Mouse (Mus musculus) embryonic facial prominence, embryonic 11.5 days (tissue): Measurements from ENCODE around the gene Tmem29. TPM values are rescaled to one million over a fixed set of nuclear protein-coding genes. Genes with fewer than 3 reads are reported as not detected.
"Not testable (repeated sequence)": the region's sequence is repeated elsewhere in the genome, so short reads cannot be mapped to it uniquely, and the experiment has no call there.

Experiments used
- ATAC-seq: fragments of 200-750 bp; cut with Nextera tagmentation; replicated peaks from 2 replicates; pipeline ENCODE4 v1.8.0; 2017; ENCODE audit warnings: low read depth; ENCODE audit not compliant: insufficient number of reproducible peaks, low FRiP score, low TSS enrichment
- DNase-seq: peaks from one replicate; pipeline ENCODE4 v3.0.0-alpha.2; 2015; ENCODE audit warnings: low spot score
- H3K27ac ChIP-seq: fragments of 300-500 bp; sonication (generic); replicated peaks from 2 replicates; pipeline ENCODE4 v1.5.1; 2014; ENCODE audit warnings: mild to moderate bottlenecking, low read depth, low read length, control low read depth
- H3K27me3 ChIP-seq: fragments of 300-500 bp; sonication (generic); 2 replicates; pipeline ENCODE4 v1.6.1; 2014; ENCODE audit warnings: mild to moderate bottlenecking, low read length, moderate library complexity, mixed read lengths; ENCODE audit not compliant: control insufficient read depth, insufficient read depth
- H3K36me3 ChIP-seq: fragments of 300-500 bp; sonication (generic); replicated peaks from 2 replicates; pipeline ENCODE4 v1.6.1; 2014; ENCODE audit warnings: low read depth, mild to moderate bottlenecking, low read length, moderate library complexity, mixed read lengths; ENCODE audit not compliant: control insufficient read depth, insufficient read depth
- H3K4me1 ChIP-seq: fragments of 300-500 bp; sonication (generic); 2 replicates; pipeline ENCODE4 v1.6.1; 2014; ENCODE audit warnings: low read length, mixed read lengths; ENCODE audit not compliant: control insufficient read depth, insufficient read depth
- H3K4me2 ChIP-seq: fragments of 300-500 bp; sonication (generic); 2 replicates; pipeline ENCODE4 v1.6.1; 2014; ENCODE audit warnings: low read depth, mild to moderate bottlenecking, control low read depth, low read length, moderate library complexity
- H3K4me3 ChIP-seq: fragments of 300-500 bp; sonication (generic); 2 replicates; pipeline ENCODE4 v1.5.1; 2014; ENCODE audit warnings: low read depth, low read length, control low read depth
- H3K9ac ChIP-seq: fragments of 300-500 bp; sonication (generic); replicated peaks from 2 replicates; pipeline ENCODE4 v1.6.1; 2014; ENCODE audit warnings: mild to moderate bottlenecking, control low read depth, low read length
- H3K9me3 ChIP-seq: fragments of 300-500 bp; sonication (generic); replicated peaks from 2 replicates; pipeline ENCODE4 v1.6.1; 2016; ENCODE audit warnings: mild to moderate bottlenecking, low read length, inconsistent platforms, mixed read lengths; ENCODE audit not compliant: control insufficient read depth
- WGBS: fragments of 180-500 bp; shearing (Covaris S2); extraction: QIAGEN DNeasy Blood & Tissue Kit; methylation state at CpG from one replicate; pipeline ENCODE4 v1.1.7; 2014; 5-methylcytosine and 5-hydroxymethylcytosine counted together
- polyA plus RNA-seq: library from polyadenylated mRNA; unstranded; fragments of >200 nt; fragmentation: Nextera tagmentation; extraction: Ambion mirVana; gene quantifications from 2 replicates; pipeline ENCODE4 v1.2.1, GENCODE M21; 2014

The Tmem29 gene
- polyA plus RNA-seq, 1 experiment from 2014 or later, result 48.5 TPM

- H3K9me3 ChIP-seq, H3K27ac ChIP-seq, H3K4me1 ChIP-seq, DNase-seq, H3K27me3 ChIP-seq, ATAC-seq, H3K4me3 ChIP-seq, H3K9ac ChIP-seq, H3K4me2 ChIP-seq, H3K36me3 ChIP-seq: not testable (repeated sequence)
- 80% methylated on average over 8 of the region's 8 CpGs for WGBS
Observed at GRCm38 (mm10) chrX:150466817-150467216, 7.9 kb upstream of the Tmem29 start.

- Histone ChIP-seq H3K9me3 (no peaks in the 10 kb centered on the region), H3K27ac (no peak overlapping the region), H3K4me3 (no peak overlapping the region), H3K4me2 (no peak overlapping the region), H3K27me3 (no peaks in the 10 kb centered on the region), H3K4me1 (no peaks in the 10 kb centered on the region), H3K36me3 (no peaks in the 10 kb centered on the region), H3K9ac (no peak overlapping the region)
- ATAC-seq (no peak), DNase-seq (no peak)
- WGBS, result 73% methylated on average over 2 of the region's 2 CpGs
Observed at GRCm38 (mm10) chrX:150460143-150460542, 1.2 kb upstream of the Tmem29 start.

DNA sequence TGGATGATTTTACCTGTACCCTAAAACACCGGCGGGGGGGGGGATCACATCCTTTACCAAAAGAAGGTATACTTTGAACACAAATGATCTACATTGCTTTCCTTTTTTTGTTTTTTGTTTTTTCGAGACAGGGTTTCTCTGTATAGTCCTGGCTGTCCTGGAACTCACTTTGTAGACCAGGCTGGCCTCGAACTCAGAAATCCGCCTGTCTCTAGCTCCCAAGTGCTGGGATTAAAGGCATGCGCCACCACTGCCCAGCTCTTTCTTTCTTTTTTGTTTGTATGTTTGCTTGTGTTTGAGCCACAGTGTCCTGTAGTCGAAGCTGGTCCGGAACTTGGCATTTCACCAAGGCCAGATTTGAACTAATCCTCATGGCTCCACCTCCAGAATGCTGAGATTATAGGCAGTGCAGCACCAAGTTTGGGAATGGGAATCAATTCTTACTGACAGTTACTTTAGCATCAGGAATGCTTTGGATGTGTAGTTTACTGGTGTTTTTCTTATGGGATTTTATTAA, 515 bp upstream of the Tmem29 start:
- Histone ChIP-seq H3K4me2 (no peak overlapping the region; the same call in 1 of the 2 replicates), H3K4me1 (no peaks in the 10 kb centered on the region), H3K36me3 (no peaks in the 10 kb centered on the region), H3K27me3 (no peaks in the 10 kb centered on the region), H3K9me3 (no peaks in the 10 kb centered on the region), H3K9ac (peak overlapping the region; percentile 42), H3K27ac (no peak overlapping the region), H3K4me3 (peak overlapping the region; percentile 34)
- DNase-seq (no peak), ATAC-seq (peak; percentile 3; the same call in 1 of the 2 replicates)
- WGBS, result 46% methylated on average over 8 of the region's 8 CpGs

DNA sequence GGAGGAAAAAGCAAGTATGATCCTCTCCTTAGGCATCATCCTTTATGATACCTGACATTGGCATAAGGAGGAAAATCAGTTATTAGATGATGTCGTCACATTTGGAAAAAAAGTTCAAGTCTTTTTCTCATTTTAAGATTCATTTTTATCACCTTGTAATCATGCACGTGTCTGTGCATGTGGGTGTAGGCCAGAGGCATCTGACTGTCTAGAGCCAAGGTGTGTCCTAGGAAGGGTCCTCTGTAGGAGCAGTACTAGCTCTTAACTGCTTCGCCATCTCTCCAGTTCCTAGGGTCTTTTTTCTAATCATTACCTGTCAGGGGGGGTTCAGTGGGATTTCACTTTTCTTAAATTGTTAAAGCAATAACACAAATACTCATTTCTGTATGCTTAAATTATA, 818 bp downstream of the Tmem29 start:
- peak; percentile 3 for DNase-seq
- H3K27ac ChIP-seq, result no peak overlapping the region
- no peaks in the 10 kb centered on the region for H3K9me3 ChIP-seq
- H3K9ac ChIP-seq, result no peak overlapping the region
- WGBS, result 36% methylated on average over 3 of the region's 3 CpGs
- no peaks in the 10 kb centered on the region for H3K36me3 ChIP-seq
- H3K4me1 ChIP-seq, result no peaks in the 10 kb centered on the region
- ATAC-seq, result no peak
- no peaks in the 10 kb centered on the region for H3K27me3 ChIP-seq
- peak overlapping the region; percentile 16; the same call in 1 of the 2 replicates for H3K4me2 ChIP-seq
- H3K4me3 ChIP-seq, result peak overlapping the region; percentile 3; the same call in 1 of the 2 replicates

DNA sequence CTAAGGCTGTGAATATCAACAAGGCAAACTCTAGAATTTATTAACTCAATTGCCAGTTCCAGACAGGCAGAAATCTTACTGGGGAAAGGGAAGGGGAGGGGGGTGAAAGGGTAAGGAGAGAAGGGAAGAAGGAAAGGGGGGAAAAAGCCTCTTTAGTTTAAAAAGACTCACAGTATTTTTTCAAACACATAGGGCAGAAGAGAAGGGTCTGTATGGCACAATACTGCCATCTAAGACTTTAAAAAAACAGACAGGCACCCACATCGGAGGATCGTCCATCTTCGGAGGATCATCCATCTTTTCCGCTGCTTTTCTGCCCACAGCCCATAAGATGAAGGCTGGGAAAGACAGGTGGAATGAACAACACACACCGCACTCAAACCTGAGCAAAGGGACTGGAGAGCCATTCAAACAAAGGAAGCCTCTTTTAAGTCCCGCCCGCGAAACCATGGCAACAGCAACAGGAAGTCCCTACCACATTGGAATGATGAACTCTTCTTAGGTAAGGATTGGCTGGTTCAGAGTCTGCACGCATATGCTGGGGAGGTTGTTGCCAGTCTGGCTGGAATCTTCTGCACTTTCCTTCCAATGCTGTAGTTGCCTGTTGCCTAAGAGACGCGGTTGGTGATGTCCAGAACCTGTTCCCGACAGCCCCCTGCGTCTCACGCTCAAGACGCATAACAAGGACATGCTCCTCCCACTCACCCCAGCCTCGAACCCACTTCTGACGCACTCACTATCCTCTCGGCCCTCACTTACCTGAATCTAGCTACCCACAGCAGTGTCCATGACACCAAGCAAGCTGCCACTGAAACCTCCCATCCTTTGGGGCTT, 18.2 kb downstream of the Tmem29 start:
- WGBS, result 25% methylated on average over 18 of the region's 18 CpGs
- peak overlapping the region; percentile 58 for H3K9ac ChIP-seq
- no peaks in the 10 kb centered on the region for H3K27me3 ChIP-seq
- no peaks in the 10 kb centered on the region for H3K4me1 ChIP-seq
- peak overlapping the region; percentile 35; the same call in 1 of the 2 replicates for H3K27ac ChIP-seq
- peak; percentile 85 for DNase-seq
- H3K4me2 ChIP-seq, result peak overlapping the region; percentile 43
- H3K36me3 ChIP-seq, result no peaks in the 10 kb centered on the region
- peak overlapping the region; percentile 29 for H3K4me3 ChIP-seq
- H3K9me3 ChIP-seq, result no peaks in the 10 kb centered on the region
- peak; percentile 94 for ATAC-seq

DNA sequence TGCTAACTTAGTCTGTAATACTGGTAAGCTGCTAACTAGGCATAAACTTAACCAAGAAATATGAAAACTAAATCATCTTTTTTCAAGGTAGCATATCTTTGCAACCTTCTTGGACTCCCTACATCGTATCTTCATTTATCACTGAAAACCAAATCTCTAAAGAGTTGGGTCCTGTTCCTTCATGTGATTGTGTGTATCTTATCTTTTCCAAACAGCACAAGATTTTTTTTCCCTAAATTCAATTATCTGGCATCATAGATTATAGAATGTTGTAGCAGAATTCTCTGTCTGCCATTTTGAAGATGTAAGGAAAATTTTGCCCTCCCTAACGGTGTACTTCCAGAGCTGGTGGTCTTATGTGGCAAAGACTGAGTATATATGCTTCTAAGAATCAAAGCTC, 22.6 kb downstream of the Tmem29 start:
- H3K9ac ChIP-seq, result no peak overlapping the region
- H3K27ac ChIP-seq, result no peak overlapping the region
- no peak overlapping the region for H3K4me3 ChIP-seq
- ATAC-seq (no peak), DNase-seq (no peak)
- H3K27me3 ChIP-seq, result no peaks in the 10 kb centered on the region
- WGBS, result 83% methylated on average over 2 of the region's 2 CpGs
- no peak overlapping the region for H3K4me2 ChIP-seq
- H3K36me3 ChIP-seq, result no peaks in the 10 kb centered on the region
- H3K4me1 ChIP-seq, result no peaks in the 10 kb centered on the region
- no peaks in the 10 kb centered on the region for H3K9me3 ChIP-seq

GRCm38 (mm10) chrX:150435367-150435766, 23.6 kb downstream of the Tmem29 start:
- no peak for ATAC-seq
- Histone ChIP-seq H3K9ac (no peak overlapping the region), H3K27ac (no peak overlapping the region), H3K4me2 (no peak overlapping the region), H3K27me3 (no peaks in the 10 kb centered on the region), H3K36me3 (no peaks in the 10 kb centered on the region), H3K4me3 (no peak overlapping the region), H3K9me3 (no peaks in the 10 kb centered on the region), H3K4me1 (no peaks in the 10 kb centered on the region)
- WGBS, result 85% methylated on average over 7 of the region's 7 CpGs
- no peak for DNase-seq

DNA sequence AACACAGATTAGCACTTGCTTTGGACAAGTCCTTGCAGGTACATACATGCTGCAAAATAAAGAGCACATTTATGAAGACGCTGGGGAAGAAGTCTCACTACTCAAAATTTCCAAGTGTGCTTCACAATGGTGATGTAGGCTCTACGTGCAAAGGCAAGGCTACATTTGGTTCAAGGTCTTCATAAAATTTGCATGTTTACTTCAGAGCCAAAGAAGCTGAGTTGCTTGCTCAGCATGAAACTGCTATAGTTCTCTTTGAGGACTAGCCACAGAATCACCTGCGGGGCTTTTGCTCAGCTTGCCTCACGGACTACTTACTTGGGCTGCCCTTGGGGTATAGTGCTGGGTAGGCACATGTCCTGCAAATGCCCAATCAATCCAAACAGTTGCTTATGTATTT, 45.4 kb downstream of the Tmem29 start:
- no peak for ATAC-seq
- no peaks in the 10 kb centered on the region for H3K4me1 ChIP-seq
- no peak overlapping the region for H3K4me2 ChIP-seq
- H3K4me3 ChIP-seq, result no peak overlapping the region
- H3K9ac ChIP-seq, result no peak overlapping the region
- no peak overlapping the region for H3K27ac ChIP-seq
- no peaks in the 10 kb centered on the region for H3K27me3 ChIP-seq
- no peak for DNase-seq
- WGBS, result 91% methylated on average over 4 of the region's 4 CpGs
- H3K9me3 ChIP-seq, result no peaks in the 10 kb centered on the region
- H3K36me3 ChIP-seq, result no peaks in the 10 kb centered on the region
